Mouse (Mus musculus): ENCODE results near the gene Wdr72. TPM values are rescaled to one million over a fixed set of nuclear protein-coding genes. Genes with fewer than 3 reads are reported as not detected.

Gene Wdr72
- polyA plus RNA-seq, 1 experiment: not detected

DNA sequence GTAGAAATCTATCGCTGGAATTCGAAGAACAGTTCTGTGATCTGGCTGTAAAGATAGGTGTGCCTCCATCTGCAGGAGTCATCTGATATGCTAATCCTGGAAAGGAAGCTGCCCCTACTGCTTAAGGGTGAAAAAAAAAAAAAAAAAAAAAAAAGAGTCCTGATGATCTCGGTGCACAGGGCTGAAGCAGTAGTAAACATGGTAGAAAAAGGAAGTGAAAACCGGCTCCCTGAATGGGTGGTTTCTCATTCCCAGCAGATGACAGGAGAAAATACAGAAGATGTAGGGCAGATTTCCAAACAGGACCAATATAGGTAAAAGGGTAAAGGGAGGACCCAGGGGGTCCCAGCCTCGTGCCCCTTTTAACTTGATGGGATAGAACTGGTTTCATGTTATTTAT is 16.1 kb downstream of the Wdr72 start:
- H3K4me1 ChIP-seq (ENCODE audit: control insufficient read depth, insufficient read depth, low read length): no peaks in the 10 kb centered on the region
- H3K4me3 ChIP-seq (ENCODE audit: insufficient read depth, low read length): no peak overlapping the region
- TF ChIP-seq POLR2A (IDR thresholded peaks at IDR 0.05; ENCODE audit: borderline replicate concordance, low read depth, low read length) (no peak), CTCF (IDR thresholded peaks at IDR 0.05; ENCODE audit: low read depth, low read length) (no peak)
- H3K27ac ChIP-seq (ENCODE audit: insufficient read depth, low read depth, low read length): no peak overlapping the region

DNA sequence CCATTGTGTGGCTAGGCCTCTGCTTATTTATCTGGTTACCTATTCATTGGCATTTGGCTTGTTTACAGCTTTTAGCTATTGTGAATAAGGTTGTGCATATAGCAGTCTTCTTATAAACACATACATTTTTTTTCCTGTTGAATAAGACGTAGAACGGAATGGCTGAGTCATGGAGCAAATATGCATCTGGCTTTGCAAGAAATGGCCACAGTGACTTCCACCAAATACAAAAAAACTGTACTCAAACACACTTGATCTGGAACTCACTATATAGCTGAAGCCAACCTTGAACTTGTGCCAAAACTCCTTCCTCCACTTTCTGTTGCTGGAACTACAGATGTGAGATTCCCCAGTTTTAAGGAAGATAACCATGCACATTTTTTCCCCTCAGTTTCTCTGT is 23.9 kb downstream of the Wdr72 start:
- Histone ChIP-seq H3K4me1 (ENCODE audit: control insufficient read depth, insufficient read depth, low read length) (no peaks in the 10 kb centered on the region), H3K27ac (ENCODE audit: insufficient read depth, low read depth, low read length) (no peak overlapping the region), H3K4me3 (ENCODE audit: insufficient read depth, low read length) (no peak overlapping the region)
- TF ChIP-seq CTCF (IDR thresholded peaks at IDR 0.05; ENCODE audit: low read depth, low read length) (no peak), POLR2A (IDR thresholded peaks at IDR 0.05; ENCODE audit: borderline replicate concordance, low read depth, low read length) (no peak)

DNA sequence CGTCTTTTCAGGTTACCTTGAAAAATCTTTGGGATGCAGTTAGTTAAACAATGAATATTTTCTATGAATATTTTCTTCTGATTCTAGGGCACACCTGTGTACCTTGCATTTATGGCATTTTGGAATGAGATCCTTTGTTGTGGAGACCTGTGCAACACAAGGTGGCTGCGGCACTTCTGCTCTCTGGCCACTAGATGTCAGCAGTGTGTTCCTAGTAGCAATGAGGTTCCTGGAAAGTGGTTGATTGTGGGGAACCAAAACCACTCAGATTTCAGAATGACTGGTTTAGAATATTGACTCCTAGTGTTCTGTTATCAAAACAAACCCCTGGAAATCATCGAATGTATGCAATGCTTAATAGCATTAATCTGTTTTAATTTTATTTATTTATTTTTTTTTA is 31.7 kb downstream of the Wdr72 start:
- Histone ChIP-seq H3K4me3 (ENCODE audit: insufficient read depth, low read length) (no peak overlapping the region), H3K4me1 (ENCODE audit: control insufficient read depth, insufficient read depth, low read length) (no peaks in the 10 kb centered on the region)
- TF ChIP-seq POLR2A (IDR thresholded peaks at IDR 0.05; ENCODE audit: borderline replicate concordance, low read depth, low read length) (no peak), CTCF (IDR thresholded peaks at IDR 0.05; ENCODE audit: low read depth, low read length) (peak; percentile 67)

DNA sequence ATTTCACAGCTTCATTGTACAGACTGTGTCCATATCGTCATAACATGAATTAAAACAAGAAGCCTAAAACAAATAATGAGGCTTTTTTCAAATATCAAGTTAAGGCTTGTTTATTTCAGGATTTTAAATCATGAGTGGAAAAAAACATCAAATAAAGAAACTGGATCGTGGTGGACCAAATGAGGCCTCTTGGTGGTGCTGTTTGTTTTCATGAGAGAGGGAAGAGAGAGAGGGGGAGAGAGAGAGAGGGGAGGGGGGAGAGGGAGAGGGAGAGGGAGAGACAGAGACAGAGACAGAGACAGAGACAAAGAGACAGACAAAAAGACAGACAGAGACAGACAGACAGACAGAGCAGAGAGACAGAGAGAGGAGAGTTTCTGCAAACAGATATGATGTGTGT is 32.5 kb downstream of the Wdr72 start:
- Histone ChIP-seq H3K27ac (ENCODE audit: insufficient read depth, low read depth, low read length) (no peak overlapping the region), H3K4me1 (ENCODE audit: control insufficient read depth, insufficient read depth, low read length) (no peaks in the 10 kb centered on the region), H3K4me3 (ENCODE audit: insufficient read depth, low read length) (no peak overlapping the region)
- no peak for TF ChIP-seq CTCF (IDR thresholded peaks at IDR 0.05; ENCODE audit: low read depth, low read length)
- TF ChIP-seq POLR2A (IDR thresholded peaks at IDR 0.05; ENCODE audit: borderline replicate concordance, low read depth, low read length): no peak

More for the DNA sequence above, 31.7 kb downstream of the Wdr72 start:
- H3K27ac ChIP-seq (ENCODE audit: insufficient read depth, low read depth, low read length): no peak overlapping the region

DNA sequence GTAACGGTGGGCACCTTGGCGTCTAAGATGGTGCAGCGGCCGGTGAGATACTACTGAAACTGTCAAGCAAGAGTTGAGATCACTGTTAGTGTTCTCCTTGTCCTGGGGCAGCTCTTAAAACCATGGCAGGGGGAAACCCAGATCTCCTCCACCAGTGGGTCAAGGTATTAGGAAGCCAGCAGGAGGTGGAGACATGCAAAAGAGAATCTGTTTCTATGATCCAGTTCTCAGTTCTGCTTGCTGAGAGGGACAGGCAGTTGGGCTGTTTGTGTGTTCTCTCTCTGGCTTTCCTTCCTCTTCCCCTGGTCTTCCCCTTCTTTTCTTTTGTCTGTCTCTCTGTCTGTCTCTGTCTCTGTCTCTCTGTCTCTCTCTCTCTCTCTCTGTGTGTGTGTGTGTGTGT is 35.0 kb downstream of the Wdr72 start:
- no peaks in the 10 kb centered on the region for H3K4me1 ChIP-seq (ENCODE audit: control insufficient read depth, insufficient read depth, low read length)
- no peak for TF ChIP-seq CTCF (IDR thresholded peaks at IDR 0.05; ENCODE audit: low read depth, low read length)
- no peak for TF ChIP-seq POLR2A (IDR thresholded peaks at IDR 0.05; ENCODE audit: borderline replicate concordance, low read depth, low read length)
- no peak overlapping the region for H3K4me3 ChIP-seq (ENCODE audit: insufficient read depth, low read length)
- no peak overlapping the region for H3K27ac ChIP-seq (ENCODE audit: insufficient read depth, low read depth, low read length)

DNA sequence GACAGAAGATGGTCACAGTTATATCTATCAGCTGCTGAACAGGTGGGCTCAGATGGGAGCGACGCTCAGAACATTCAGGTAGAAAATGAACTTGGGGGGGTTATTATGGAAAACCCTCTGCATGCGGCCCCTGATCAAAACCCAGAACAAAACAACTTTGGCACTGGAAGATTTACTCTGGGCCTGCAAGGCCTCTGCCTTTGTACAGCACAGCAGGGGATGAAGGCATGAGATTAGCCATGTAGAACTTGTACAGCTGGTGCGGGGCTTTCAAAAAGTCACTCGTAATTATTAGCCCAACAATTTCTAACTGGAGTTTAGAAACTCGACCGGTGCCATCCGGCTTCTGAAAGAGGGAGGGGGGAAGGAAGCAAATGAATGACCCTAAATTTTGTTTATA is 38.1 kb downstream of the Wdr72 start:
- TF ChIP-seq POLR2A (IDR thresholded peaks at IDR 0.05; ENCODE audit: borderline replicate concordance, low read depth, low read length) (no peak), CTCF (IDR thresholded peaks at IDR 0.05; ENCODE audit: low read depth, low read length) (no peak)
- no peaks in the 10 kb centered on the region for H3K4me1 ChIP-seq (ENCODE audit: control insufficient read depth, insufficient read depth, low read length)
- no peak overlapping the region for H3K4me3 ChIP-seq (ENCODE audit: insufficient read depth, low read length)
- no peak overlapping the region for H3K27ac ChIP-seq (ENCODE audit: insufficient read depth, low read depth, low read length)

DNA sequence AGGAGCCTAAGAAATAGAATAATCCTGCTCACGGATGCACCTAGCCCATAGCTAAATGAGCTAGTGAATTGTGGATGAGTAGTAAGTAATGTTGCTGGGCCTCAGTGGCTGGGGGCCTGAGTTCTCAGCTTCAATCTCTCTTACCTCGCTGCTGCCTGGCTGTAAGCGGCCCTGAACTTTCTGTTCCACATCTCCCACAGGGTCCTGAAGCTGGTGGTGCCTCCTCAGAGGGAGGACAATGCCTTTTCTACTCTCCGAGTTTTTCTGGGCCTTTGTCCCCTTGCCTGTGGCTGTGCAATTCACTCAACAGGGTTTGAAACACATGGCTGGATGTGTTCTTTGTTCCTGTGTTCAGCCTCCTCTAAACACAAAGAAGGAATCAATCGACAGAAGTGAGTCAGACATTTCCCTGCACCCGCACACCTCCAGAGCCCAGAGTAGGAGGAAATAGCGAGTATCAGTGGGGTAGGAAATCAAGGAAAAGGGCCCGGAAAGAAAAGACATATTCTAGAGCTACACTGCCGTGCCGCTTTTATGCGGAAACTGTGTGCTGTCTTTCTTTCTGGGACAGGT is 50.3 kb downstream of the Wdr72 start:
- Histone ChIP-seq H3K27ac (ENCODE audit: insufficient read depth, low read depth, low read length) (no peak overlapping the region), H3K4me3 (ENCODE audit: insufficient read depth, low read length) (no peak overlapping the region), H3K4me1 (ENCODE audit: control insufficient read depth, insufficient read depth, low read length) (no peaks in the 10 kb centered on the region)
- TF ChIP-seq CTCF (IDR thresholded peaks at IDR 0.05; ENCODE audit: low read depth, low read length) (no peak), POLR2A (IDR thresholded peaks at IDR 0.05; ENCODE audit: borderline replicate concordance, low read depth, low read length) (no peak)

DNA sequence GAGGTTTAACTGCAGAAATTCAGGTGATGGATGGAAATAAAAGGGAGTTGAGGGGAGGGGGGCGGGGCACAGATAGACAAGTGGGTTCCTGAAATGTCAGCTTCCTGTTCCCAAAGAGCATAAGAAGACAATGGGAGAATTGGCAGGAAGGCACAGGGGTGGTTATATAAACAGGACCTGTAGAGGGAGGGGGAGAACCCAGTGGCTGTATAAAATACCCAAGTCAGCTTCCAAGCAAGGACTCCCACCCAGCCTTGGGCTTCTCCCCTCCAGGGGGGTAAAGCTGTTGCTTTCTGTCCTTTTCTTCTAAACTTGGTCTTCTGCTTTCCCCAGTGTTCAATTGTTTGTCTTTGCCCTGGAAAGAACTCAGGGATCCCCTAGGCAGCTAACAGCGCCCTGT is 55.5 kb downstream of the Wdr72 start:
- TF ChIP-seq CTCF (IDR thresholded peaks at IDR 0.05; ENCODE audit: low read depth, low read length): no peak
- no peak for TF ChIP-seq POLR2A (IDR thresholded peaks at IDR 0.05; ENCODE audit: borderline replicate concordance, low read depth, low read length)
- no peak overlapping the region for H3K4me3 ChIP-seq (ENCODE audit: insufficient read depth, low read length)

DNA sequence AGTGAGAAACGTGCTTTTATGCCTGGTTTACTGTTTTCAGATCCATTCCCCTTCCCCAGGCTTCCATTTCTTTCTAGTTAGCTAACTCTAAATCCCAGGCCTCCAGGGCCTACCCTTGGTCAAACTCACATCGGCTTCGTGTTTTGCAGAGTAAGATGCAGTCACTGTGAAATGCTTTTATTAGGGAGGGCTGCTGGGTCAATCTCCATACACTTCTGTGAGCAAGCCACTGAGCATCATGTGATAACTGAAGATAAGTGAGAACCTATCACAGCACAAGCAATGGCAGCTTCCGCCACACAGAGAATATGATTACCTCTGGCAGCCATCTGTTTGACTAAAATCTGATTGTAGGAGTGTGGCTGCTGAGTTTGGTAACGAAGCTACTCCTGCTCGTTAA is 59.7 kb downstream of the Wdr72 start:
- H3K4me3 ChIP-seq (ENCODE audit: insufficient read depth, low read length): no peak overlapping the region
- TF ChIP-seq CTCF (IDR thresholded peaks at IDR 0.05; ENCODE audit: low read depth, low read length) (no peak), POLR2A (IDR thresholded peaks at IDR 0.05; ENCODE audit: borderline replicate concordance, low read depth, low read length) (no peak)

More for the DNA sequence above, 55.5 kb downstream of the Wdr72 start:
- Histone ChIP-seq H3K4me1 (ENCODE audit: control insufficient read depth, insufficient read depth, low read length) (no peaks in the 10 kb centered on the region), H3K27ac (ENCODE audit: insufficient read depth, low read depth, low read length) (no peak overlapping the region)

DNA sequence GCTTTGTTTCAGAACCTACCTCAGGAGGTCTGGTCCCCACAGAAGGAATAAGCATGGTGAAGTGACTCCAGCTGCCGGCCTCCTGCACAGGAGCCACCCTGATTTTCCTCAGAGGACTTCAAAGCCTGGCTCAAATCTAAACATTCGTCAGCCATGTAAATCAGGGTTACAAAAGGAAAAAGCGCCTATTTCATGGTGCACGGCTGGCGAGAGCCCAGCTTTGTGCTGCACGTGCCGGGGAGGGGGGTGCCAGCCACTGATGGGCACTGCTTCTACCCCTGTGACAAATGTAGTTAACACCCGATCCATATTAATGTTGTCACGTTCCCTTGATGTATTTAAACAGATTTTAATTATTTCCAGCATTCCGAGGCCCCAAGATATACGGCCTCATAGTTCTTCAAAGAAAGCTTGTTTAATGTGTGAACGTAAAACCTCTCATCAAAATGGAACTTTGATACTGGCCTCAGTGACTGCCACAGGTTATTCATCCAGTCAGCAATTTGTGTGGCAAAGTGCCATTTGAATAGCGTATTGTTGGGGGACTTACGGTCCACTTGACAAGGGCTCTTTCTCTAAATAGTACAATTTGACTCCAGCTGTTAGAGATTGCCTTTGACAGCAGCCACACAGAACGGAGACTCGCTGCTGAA is 76.7 kb downstream of the Wdr72 start:
- Histone ChIP-seq H3K27ac (ENCODE audit: insufficient read depth, low read depth, low read length) (no peak overlapping the region), H3K4me1 (ENCODE audit: control insufficient read depth, insufficient read depth, low read length) (no peaks in the 10 kb centered on the region), H3K4me3 (ENCODE audit: insufficient read depth, low read length) (no peak overlapping the region)
- TF ChIP-seq CTCF (IDR thresholded peaks at IDR 0.05; ENCODE audit: low read depth, low read length) (no peak), POLR2A (IDR thresholded peaks at IDR 0.05; ENCODE audit: borderline replicate concordance, low read depth, low read length) (no peak)

More for the DNA sequence above, 59.7 kb downstream of the Wdr72 start:
- no peak overlapping the region for H3K27ac ChIP-seq (ENCODE audit: insufficient read depth, low read depth, low read length)
- no peaks in the 10 kb centered on the region for H3K4me1 ChIP-seq (ENCODE audit: control insufficient read depth, insufficient read depth, low read length)

Data from bone marrow macrophage, adult 2 months (primary cell).